Mouse (Mus musculus) midbrain, embryonic 12.5 days (tissue): ENCODE measurements at regions not wholly inside any gene's neighbourhood (a gene's known extent, or its start where the extent isn't known, plus 50 kb on each side); places are given as distances from the start of the nearest gene placed in this dataset.

Source experiments
- ATAC-seq: fragments of 200-750 bp; cut with Nextera tagmentation; 2 replicates; pipeline ENCODE4 v1.8.0; 2017; ENCODE audit warnings: low read depth, moderate TSS enrichment, moderate library complexity; ENCODE audit not compliant: low FRiP score
- H3K27ac ChIP-seq: fragments of 300-500 bp; sonication (generic); replicated peaks from 2 replicates; pipeline ENCODE4 v1.5.1; 2016; ENCODE audit warnings: mild to moderate bottlenecking
- H3K27me3 ChIP-seq: fragments of 300-500 bp; sonication (generic); 2 replicates; pipeline ENCODE4 v1.6.1; 2016; ENCODE audit warnings: mild to moderate bottlenecking
- H3K36me3 ChIP-seq: fragments of 300-500 bp; sonication (generic); 2 replicates; pipeline ENCODE4 v1.6.1; 2016
- H3K4me1 ChIP-seq: fragments of 300-500 bp; sonication (generic); 2 replicates; pipeline ENCODE4 v1.6.1; 2016
- H3K4me2 ChIP-seq: fragments of 300-500 bp; sonication (generic); replicated peaks from 2 replicates; pipeline ENCODE4 v1.6.1; 2016; ENCODE audit warnings: mild to moderate bottlenecking, moderate library complexity
- H3K4me3 ChIP-seq: fragments of 300-500 bp; sonication (generic); 2 replicates; pipeline ENCODE4 v1.5.1; 2016; ENCODE audit warnings: mild to moderate bottlenecking
- H3K9ac ChIP-seq: fragments of 300-500 bp; sonication (generic); replicated peaks from 2 replicates; pipeline ENCODE4 v1.6.1; 2016; ENCODE audit warnings: mild to moderate bottlenecking, moderate library complexity
- H3K9me3 ChIP-seq: fragments of 300-500 bp; sonication (generic); 2 replicates; pipeline ENCODE4 v1.6.1; 2016; ENCODE audit warnings: mild to moderate bottlenecking
- WGBS: fragments of 180-500 bp; shearing (Covaris S2); methylation state at CpG from one replicate; pipeline ENCODE4 v1.1.7; 2016; 5-methylcytosine and 5-hydroxymethylcytosine counted together

DNA sequence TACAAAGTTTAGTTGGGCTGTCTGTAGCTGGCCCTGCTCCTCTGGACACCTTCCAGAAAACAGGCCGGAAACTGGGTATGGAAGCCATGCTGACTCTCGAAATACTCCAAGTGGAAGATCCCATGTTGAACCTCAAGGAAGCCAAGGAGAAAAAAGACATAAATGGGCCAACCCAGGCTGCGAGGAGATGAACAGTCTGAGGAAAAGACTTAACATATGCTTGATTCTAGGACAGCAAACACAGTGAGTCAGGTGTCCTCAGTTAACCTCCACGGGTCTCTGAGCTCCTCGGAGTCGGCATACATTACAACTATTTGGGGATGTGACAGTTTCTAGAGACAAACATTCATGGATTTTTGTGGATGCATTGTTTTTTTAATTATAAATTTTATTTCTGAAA is 60.0 kb upstream of the Msi2 start:
- Histone ChIP-seq H3K4me2 (no peak overlapping the region), H3K9ac (no peak overlapping the region), H3K9me3 (no peaks in the 10 kb centered on the region; the same call in 1 of the 2 replicates), H3K4me3 (no peak overlapping the region), H3K27ac (no peak overlapping the region), H3K27me3 (no peaks in the 10 kb centered on the region), H3K4me1 (peaks cover 12% of the 10 kb centered on the region; the same call in 1 of the 2 replicates), H3K36me3 (no peaks in the 10 kb centered on the region)
- 92% methylated on average over 6 of the region's 6 CpGs for WGBS
- ATAC-seq: no peak

DNA sequence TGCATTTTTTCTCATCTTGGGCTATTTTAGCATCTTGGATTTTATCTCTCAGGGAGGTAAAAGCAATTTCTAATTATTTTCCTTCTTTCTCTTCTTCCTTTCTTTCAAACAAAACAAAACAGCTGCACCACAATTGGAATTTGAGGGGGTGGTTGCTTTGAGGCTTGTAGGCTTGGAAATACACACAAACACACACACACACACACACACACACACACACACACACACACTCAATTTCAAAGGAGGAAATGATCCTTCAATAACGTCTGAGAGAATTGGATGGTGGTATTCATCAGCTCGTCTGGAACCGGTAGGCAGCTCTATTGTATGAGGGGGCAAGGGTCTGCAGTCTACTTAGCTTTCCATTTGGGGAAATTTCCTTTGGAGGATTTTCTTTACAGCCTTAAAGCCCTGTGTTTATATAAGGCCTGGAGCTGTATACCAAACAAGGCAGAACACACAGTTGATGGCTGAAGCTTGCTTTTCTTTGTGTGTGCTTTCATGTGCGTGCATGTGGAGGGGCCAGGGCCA is 56.2 kb upstream of the Msi2 start:
- 29% methylated on average over 4 of the region's 4 CpGs for WGBS
- Histone ChIP-seq H3K36me3 (no peaks in the 10 kb centered on the region), H3K4me2 (no peak overlapping the region), H3K27ac (peak overlapping the region; percentile 35; the same call in 1 of the 2 replicates), H3K9me3 (no peaks in the 10 kb centered on the region), H3K4me1 (peaks cover 15% of the 10 kb centered on the region; the same call in 1 of the 2 replicates), H3K27me3 (no peaks in the 10 kb centered on the region), H3K4me3 (no peak overlapping the region), H3K9ac (no peak overlapping the region)
- ATAC-seq: no peak

DNA sequence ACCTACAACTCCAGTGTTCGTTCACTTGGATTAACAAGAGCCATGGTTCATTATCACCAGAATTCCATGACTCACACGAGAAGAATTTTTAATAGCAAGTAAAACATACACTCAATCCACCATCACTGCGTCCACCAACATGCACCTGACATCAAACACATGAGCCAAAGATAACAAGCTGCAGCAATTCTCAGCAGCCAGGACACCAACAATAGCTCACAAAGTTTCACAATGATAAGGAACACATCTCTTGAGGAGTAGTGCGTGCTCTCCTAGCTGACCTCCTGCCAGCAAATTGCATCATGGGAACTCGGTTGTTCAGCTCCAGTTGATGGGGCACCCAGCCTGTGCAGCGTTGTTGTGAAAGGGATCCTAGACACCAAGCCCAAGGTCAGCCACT is 55.6 kb upstream of the Msi2 start:
- Histone ChIP-seq H3K4me3 (no peak overlapping the region), H3K4me1 (peaks cover 15% of the 10 kb centered on the region; the same call in 1 of the 2 replicates), H3K27ac (no peak overlapping the region; the same call in 1 of the 2 replicates), H3K36me3 (no peaks in the 10 kb centered on the region), H3K9ac (no peak overlapping the region), H3K27me3 (no peaks in the 10 kb centered on the region), H3K4me2 (no peak overlapping the region), H3K9me3 (no peaks in the 10 kb centered on the region)
- no peak for ATAC-seq
- WGBS: 69% methylated on average over 6 of the region's 6 CpGs

DNA sequence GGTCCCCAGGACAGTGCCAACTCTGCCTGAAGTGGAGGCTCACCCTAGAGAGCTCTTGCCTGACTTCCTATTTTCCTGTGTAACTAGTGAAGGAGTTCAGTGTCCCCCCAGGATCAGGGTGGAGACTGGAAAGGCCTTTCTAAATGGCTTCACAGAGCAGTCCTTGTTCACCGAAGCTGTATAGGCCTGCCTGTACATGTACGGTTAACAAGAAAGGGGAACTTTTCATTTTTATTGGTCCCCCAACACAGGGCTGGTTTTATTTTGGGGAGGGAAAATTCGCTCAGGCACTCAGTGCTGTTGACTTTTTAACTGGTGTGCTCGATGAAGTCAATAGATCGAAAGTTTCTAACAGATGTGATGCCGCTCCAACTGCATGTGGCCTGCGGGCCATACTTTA is 52.1 kb upstream of the Msi2 start:
- peaks cover 21% of the 10 kb centered on the region for H3K4me1 ChIP-seq
- no peaks in the 10 kb centered on the region for H3K27me3 ChIP-seq
- no peaks in the 10 kb centered on the region for H3K36me3 ChIP-seq
- H3K27ac ChIP-seq: peak overlapping the region; percentile 49; the same call in 1 of the 2 replicates
- WGBS: 74% methylated on average over 7 of the region's 7 CpGs
- ATAC-seq: no peak
- no peak overlapping the region for H3K4me3 ChIP-seq
- H3K4me2 ChIP-seq: no peak overlapping the region
- H3K9me3 ChIP-seq: no peaks in the 10 kb centered on the region
- H3K9ac ChIP-seq: no peak overlapping the region
